Mouse (Mus musculus): ENCODE measurements around the gene Slc4a10.

The Slc4a10 gene

DNA sequence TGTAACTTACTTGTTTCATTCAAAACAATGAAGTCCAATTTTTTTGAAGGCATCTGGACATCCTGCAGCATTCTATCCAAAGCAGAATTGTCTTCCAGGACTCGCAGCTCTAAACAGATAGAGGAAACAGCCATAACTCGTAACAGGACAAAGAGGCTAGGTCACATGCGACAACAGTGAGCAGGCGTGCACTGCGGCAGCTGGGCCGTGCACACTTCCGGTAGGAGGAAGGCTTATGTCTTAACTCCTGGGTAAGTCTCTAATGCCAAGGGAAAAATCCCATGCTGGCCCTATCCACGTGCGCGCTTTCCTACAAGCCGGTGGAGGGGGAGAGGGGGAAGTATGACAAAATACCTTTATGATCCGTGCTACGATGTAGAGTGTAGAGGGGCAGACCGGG, 310.3 kb downstream of the Slc4a10 start:
- no peak for DNase-seq

DNA sequence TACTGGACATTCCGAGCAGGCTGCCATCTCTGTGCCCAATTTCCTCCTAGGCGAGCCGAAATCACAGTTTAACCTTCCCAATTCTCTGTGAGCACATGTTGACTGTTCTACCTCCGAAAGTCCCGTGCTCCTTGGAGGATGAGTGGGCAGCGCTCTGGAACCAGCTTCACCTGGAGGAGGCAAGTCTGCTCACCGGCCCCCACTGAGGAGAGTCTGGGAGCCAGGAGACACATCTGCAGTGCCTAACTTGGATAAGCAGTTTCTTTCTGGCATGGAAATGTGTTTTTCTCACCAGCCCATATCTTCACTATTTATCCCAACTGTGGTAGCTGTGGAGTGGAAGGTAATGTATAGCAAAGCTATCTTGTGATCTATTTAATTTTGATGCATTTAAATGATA, 311.0 kb downstream of the Slc4a10 start:
- DNase-seq = no peak

DNA sequence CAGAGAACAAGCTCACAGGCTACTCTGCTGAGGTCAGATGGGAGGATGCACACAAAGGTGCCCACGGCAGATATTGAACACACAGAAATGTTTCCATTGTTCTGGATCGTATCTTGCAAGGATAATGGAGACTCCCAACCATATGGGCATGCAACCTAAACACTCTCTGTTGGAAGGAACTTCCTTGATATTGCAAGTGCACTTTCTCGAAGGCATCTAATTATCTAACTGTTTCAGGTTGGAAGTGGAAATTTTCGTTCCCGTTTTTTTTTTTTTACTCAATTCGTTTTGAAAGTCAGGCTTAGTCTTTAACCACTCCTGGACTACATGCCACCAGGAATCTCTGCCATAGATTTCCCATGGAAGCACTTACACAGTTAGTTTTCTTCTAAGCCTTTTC, 314.6 kb downstream of the Slc4a10 start:
- no peak for DNase-seq

DNA sequence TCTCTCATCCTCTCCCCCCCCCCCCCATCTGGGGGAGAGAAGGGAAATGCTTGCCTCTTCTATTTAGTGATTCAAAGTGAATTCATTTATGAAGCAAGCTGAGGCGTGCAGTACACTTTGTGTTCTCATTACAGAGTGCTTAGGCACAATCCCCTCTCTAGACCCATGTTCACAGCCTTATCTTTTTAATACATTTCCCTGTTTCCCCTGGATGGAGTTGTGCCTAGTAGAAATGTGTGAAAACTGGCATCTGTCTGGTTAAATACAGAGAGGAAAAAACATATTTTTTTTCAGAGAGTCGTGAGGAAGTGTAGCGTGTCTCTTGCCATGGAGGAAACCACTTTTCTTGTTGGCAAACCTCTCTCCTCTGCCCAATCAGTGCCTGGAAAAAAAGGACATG, 315.3 kb downstream of the Slc4a10 start:
- DNase-seq = no peak

DNA sequence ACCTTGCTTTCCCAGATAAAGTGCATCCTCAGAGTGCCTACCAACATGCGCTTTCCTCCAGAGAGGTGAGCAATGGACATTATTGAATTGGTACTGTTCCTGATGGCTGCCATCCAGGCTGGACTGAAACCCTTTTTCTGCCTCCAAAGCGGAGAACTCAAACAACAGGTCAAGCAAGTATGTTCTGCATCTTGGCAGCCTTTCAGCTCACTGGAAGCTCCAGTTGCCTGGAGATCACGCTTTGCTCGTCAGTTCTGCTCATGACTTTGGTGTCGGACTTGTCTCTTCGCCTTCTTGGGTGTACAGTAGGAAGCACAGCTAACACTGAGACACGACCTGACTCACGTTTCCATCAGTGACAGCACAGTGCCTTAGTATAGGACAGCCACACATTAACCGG, 315.9 kb downstream of the Slc4a10 start:
- no peak for DNase-seq

DNA sequence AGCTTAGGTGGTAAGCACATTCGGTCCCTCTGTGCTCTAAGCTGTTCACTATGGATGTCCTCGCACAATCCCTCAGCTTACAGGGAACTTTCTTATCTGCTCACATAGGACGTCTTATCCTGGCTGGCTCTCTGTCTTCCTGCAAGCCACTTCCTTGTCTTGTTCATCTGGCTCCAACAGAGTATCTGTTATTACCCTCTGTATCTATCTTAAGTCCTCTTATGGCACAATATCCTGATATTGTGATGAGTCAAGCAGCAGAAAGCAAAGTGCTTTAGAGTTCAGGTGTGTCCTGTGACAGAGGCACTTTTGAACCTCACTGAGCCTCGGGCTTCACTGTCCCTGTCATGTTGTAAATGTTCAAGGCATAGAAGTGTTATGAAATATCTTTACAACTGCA, 317.3 kb downstream of the Slc4a10 start:
- no peak for DNase-seq

GRCm38 (mm10) chr2:62368349-62369053, 322.2 kb downstream of the Slc4a10 start:
- no peak for DNase-seq

DNA sequence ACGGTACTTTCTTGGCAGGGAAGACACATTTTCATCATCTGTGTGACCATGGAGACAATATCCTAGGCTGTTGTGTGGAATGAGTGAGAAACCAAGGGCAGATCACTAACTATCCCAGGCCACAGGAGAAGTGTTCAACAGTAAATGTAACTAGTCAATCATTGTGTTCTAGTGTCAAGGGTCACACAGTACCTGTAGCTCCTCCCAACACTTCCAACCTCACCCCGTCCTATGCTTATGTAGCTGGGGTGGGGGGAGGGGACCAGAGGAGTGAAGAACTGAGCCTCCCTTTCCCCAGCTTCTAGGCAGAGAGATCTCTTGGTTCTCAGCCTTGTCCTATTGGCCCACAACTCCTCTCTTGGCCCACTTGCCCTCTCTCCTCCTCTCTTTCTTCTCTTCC, 323.8 kb downstream of the Slc4a10 start:
- no peak for DNase-seq

DNA sequence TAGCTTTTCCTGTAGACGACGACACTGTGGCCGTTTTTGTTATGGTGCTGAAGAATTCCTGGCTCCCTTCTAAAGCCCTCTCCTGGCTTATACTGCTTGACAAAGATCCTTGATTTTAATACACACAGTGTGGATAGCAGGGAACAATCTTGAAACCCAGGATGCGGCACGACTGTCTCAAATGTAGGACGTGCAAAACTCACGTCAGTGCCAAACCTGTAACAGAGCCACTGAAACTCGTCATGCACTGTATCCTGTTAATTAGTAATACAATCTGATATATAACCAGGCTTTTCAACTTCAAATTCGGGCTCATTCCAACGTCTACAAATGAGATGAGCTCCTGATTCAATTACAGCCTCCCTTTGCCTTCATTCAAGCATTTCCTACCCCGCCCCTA, 327.4 kb downstream of the Slc4a10 start:
- no peak for DNase-seq

Measured in lung, postnatal 4 days (tissue).